Mouse (Mus musculus): ENCODE results near the gene Pax8.

DNA sequence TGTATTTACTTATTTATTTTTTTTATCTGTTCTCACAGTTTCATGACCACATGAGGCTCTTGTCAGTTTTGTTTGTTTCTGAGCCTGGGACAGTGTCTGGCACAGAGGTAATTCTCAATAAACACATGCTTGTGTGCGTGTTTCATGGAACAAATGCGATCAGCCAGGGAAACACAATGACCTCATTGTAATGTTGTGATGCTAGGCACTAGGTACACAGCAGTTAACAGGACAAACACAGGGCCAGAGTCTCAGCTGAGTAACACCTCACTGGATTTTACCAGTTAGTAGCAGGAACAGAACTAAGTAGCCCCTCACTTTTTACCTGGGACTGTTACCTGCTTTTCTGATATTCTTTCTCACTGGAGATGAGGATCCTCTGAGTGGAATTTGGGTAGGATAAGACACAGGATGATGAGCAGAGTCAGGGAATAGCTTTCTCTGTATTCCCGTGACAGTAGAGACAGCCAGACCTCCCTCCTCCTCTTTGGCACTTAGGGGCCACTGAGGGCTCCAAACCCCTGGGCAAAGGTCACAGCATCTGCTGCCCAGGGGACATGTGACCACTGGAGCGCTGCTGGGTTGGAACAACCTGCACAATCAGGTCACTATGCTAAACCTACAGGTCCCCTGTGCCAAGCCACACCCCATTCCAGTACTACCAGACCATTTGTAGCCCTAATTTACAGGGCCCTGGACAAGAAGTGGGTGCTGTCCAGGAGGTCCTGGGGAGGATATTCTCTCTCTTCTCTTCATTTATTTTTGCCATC, 11.8 kb upstream of the Pax8 start:
- TF ChIP-seq CTCF (IDR thresholded peaks at IDR 0.05; ENCODE audit: low read depth, low read length) (no peak), GATA1 (IDR thresholded peaks at IDR 0.05; ENCODE audit: borderline replicate concordance, low read length) (no peak), TAL1 (conservative IDR thresholded peaks at IDR 0.05; ENCODE audit: low read depth, low read length) (no peak), POLR2AphosphoS5 (IDR thresholded peaks at IDR 0.05; ENCODE audit: insufficient replicate concordance, low read depth, low read length) (no peak), GATA2 (IDR thresholded peaks at IDR 0.05; ENCODE audit: borderline replicate concordance, low read depth, low read length) (no peak)

Data from G1E (cell line).